Mouse (Mus musculus) cerebellum, adult 2 months (tissue): ENCODE results near the gene Aox2.

Experiments used
- CTCF ChIP-seq: fragments of 200-500 bp; IDR thresholded peaks from 2 replicates; pipeline ENCODE4 v1.5.1; 2011; ENCODE audit warnings: low read depth, mild to moderate bottlenecking, control low read depth, low read length, moderate library complexity, borderline replicate concordance; ENCODE audit not compliant: insufficient read depth
- POLR2A ChIP-seq: fragments of 200-500 bp; IDR thresholded peaks from 2 replicates; pipeline ENCODE4 v1.6.1; 2011; ENCODE audit warnings: low read length, control low read depth, borderline replicate concordance; ENCODE audit not compliant: insufficient read depth

DNA sequence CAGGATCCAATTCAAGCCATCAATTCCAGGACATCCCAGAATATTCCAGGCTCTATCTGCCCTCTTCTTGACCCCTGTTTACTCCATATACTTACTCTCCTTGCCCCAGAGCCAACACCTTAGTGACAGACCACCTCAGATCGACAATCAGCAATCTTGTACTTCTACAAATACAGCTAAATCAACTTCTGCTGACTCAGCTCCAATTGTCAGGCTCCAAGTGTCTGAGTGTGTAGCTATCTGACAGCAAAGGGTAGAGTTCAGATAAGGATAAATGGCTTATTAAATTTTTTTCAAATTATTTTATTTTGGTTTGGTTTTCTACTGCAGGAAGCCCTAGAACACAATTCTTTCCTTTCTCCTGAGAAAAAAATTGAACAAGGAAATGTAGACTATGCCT is 29.6 kb upstream of the Aox2 start:
- TF ChIP-seq POLR2A (no peak), CTCF (no peak)
